Mouse (Mus musculus) hindbrain, embryonic 16.5 days (tissue): Measurements from ENCODE around the gene Cracr2a. TPM values are rescaled to one million over a fixed set of nuclear protein-coding genes. Genes with fewer than 3 reads are reported as not detected.
A peak's percentile ranks its signal among the peaks of the same experiment; 100 is the strongest.
"Not testable (repeated sequence)": the region's sequence is repeated elsewhere in the genome, so short reads cannot be mapped to it uniquely, and the experiment has no call there.

ENCODE experiments used
- ATAC-seq: fragments of 200-750 bp; cut with Nextera tagmentation; 2 replicates; pipeline ENCODE4 v1.8.0; 2017; ENCODE audit warnings: moderate TSS enrichment, moderate library complexity
- H3K27ac ChIP-seq: fragments of 300-500 bp; sonication (generic); 2 replicates; pipeline ENCODE4 v1.5.1; 2014; ENCODE audit warnings: low read depth, mild to moderate bottlenecking, control low read depth, low read length, moderate library complexity
- H3K27me3 ChIP-seq: fragments of 300-500 bp; sonication (generic); replicated peaks from 2 replicates; pipeline ENCODE4 v1.6.1; 2014; ENCODE audit warnings: low read length; ENCODE audit not compliant: control insufficient read depth, insufficient read depth
- H3K36me3 ChIP-seq: fragments of 300-500 bp; sonication (generic); 2 replicates; pipeline ENCODE4 v1.6.1; 2014; ENCODE audit warnings: mild to moderate bottlenecking, low read length, moderate library complexity, mixed read lengths; ENCODE audit not compliant: control insufficient read depth, insufficient read depth
- H3K4me1 ChIP-seq: fragments of 300-500 bp; sonication (generic); 2 replicates; pipeline ENCODE4 v1.6.1; 2014; ENCODE audit warnings: low read depth, low read length; ENCODE audit not compliant: control insufficient read depth, insufficient read depth
- H3K4me2 ChIP-seq: fragments of 300-500 bp; sonication (generic); 2 replicates; pipeline ENCODE4 v1.6.1; 2014; ENCODE audit warnings: mild to moderate bottlenecking, low read length, control low read depth, moderate library complexity
- H3K4me3 ChIP-seq: fragments of 300-500 bp; sonication (generic); 2 replicates; pipeline ENCODE4 v1.5.1; 2014; ENCODE audit warnings: mild to moderate bottlenecking, low read length, control low read depth, moderate library complexity
- H3K9ac ChIP-seq: fragments of 300-500 bp; sonication (generic); 2 replicates; pipeline ENCODE4 v1.6.1; 2014; ENCODE audit warnings: low read depth, mild to moderate bottlenecking, control low read depth, low read length, moderate library complexity
- H3K9me3 ChIP-seq: fragments of 300-500 bp; sonication (generic); 2 replicates; pipeline ENCODE4 v1.6.1; 2014; ENCODE audit warnings: mild to moderate bottlenecking, low read length, moderate library complexity; ENCODE audit not compliant: control insufficient read depth
- WGBS: fragments of 180-500 bp; shearing (Covaris S2); extraction: QIAGEN DNeasy Blood & Tissue Kit; methylation state at CpG from one replicate; pipeline ENCODE4 v1.1.7; 2014; 5-methylcytosine and 5-hydroxymethylcytosine counted together
- polyA plus RNA-seq: library from polyadenylated mRNA; unstranded; fragments of >200 nt; fragmentation: Nextera tagmentation; extraction: Ambion mirVana; gene quantifications from 2 replicates; pipeline ENCODE4 v1.2.1, GENCODE M21; 2015

Gene Cracr2a
- polyA plus RNA-seq = 0.57 and 1.2 TPM in 2 replicates

DNA sequence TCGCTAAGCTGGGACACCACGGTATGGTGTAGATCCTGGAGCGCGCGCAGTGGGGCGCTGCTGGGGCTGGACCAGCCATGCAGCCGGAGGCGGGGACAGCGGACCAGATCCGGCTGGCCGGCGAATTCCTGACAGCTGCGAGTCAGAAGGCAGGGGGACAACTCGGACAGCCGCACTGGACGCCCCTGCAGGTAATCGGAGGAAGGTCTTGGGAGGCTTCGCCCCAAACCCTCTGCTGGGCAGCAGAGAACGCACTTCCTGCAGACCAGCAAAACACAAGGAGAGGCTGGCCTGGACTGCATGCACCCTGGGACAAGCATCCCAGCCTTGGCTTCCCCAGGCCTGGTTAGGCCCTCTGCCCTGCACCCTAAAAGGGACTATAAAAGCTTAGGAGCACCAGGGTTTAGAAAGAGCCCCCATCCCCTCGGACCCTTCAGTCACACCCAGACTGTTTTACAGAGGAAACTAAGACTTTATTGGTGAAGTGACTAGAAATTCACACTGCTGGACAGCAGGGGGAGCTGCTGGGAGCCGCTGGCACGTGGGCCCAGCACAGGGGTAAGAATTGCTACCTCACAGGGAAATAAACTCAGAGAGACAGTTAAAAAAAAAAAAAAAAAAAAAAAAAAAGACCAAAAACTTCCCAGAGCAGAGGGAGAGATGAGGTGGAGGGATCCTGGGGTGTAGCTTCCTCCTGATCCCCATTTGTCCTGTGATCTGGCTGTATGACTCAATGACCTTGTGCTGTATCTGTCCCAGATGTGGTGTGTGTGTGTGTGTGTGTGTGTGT, at the start of gene Cracr2a:
Cracr2a (plus strand) TSS at position 108 of the 790 bp plus-strand sequence.
- ATAC-seq = peak; percentile 93
- peak within 1 kb of the TSS; percentile 87 for H3K4me2 ChIP-seq
- no peaks in the 10 kb centered on the region for H3K9me3 ChIP-seq
- H3K9ac ChIP-seq = peak within 1 kb of the TSS; percentile 56
- peak within 1 kb of the TSS; percentile 46 for H3K4me3 ChIP-seq
- no peaks in the 10 kb centered on the region for H3K36me3 ChIP-seq
- 0% methylated on average over 22 of the region's 22 CpGs for WGBS
- H3K27ac ChIP-seq = no peak within 1 kb of the TSS
- H3K27me3 ChIP-seq = 0 out of 2 replicates have a peak, but pooled peaks cover 4% of the 10 kb centered on the region
- peaks cover 7% of the 10 kb centered on the region for H3K4me1 ChIP-seq

DNA sequence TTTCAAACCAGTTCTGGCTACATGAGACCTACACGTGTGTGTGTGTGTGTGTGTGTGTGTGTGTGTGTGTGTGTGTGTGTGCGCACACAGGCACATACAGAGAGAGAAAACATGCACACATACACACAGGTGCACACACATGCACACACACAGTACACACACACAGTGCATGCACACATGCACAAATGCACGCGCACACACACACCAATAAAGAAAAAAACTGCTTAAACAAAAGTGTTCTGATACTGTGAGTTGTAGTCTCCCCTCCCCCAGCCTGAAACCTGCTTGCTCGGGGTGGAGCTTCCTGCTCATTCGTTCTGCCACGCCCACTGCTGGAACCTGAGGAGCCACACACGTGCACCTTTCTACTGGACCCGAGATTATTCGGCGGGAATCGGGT, 47.4 kb upstream of the Cracr2a start:
- not testable (repeated sequence) for H3K4me2 ChIP-seq, ATAC-seq, H3K9ac ChIP-seq, H3K27me3 ChIP-seq, H3K27ac ChIP-seq, H3K4me3 ChIP-seq, H3K4me1 ChIP-seq, H3K9me3 ChIP-seq, H3K36me3 ChIP-seq
- 95% methylated on average over 6 of the region's 12 CpGs for WGBS

DNA sequence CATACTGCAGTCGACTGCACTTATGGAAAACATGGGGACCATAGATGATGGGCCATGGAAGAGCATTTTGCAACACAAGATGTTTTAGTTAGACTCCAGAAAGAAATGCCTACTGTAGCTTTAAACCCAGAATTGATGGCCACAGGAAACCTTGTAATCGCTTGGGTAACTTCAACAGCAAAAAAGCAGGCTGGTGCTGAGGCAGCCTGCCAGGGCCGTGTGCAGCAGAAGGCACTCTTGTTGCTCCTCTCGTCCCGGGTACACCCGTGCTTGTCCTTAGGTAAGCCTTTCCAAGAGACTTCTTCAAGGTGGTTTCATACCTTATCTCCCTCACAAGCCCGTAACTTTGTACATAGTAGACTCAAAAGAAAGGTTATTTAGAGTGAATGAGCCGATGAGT, 40.0 kb upstream of the Cracr2a start:
- H3K27ac ChIP-seq = no peak overlapping the region
- H3K36me3 ChIP-seq = no peaks in the 10 kb centered on the region
- H3K4me2 ChIP-seq = no peak overlapping the region
- no peaks in the 10 kb centered on the region for H3K27me3 ChIP-seq
- no peak overlapping the region for H3K9ac ChIP-seq
- 70% methylated on average over 8 of the region's 8 CpGs for WGBS
- no peak overlapping the region for H3K4me3 ChIP-seq
- no peak for ATAC-seq
- H3K9me3 ChIP-seq = no peaks in the 10 kb centered on the region
- no peaks in the 10 kb centered on the region for H3K4me1 ChIP-seq

DNA sequence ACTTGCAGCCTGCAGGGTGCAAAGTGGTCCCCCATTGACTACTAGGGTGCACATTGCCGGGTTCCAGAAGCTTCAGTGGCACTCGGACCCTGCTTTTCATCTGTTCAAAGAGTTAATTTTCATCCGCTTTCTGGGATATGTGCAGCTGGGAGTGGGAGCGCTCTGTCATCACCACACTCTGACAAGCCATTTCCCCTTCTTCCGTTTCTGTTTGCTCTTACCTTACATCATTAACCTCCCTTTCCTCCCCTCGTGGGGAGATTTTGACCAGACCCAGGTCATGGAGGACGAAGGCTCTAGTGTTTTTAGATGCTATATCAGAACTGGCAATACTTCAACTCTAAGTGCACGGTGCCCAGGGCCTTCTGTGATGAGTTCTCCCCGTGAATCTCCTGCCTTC, 38.8 kb upstream of the Cracr2a start:
- Histone ChIP-seq H3K27me3 (no peaks in the 10 kb centered on the region), H3K27ac (no peak overlapping the region), H3K4me2 (no peak overlapping the region), H3K36me3 (no peaks in the 10 kb centered on the region), H3K4me3 (no peak overlapping the region), H3K4me1 (no peaks in the 10 kb centered on the region), H3K9ac (no peak overlapping the region), H3K9me3 (no peaks in the 10 kb centered on the region)
- WGBS = 81% methylated on average over 9 of the region's 9 CpGs
- ATAC-seq = no peak

DNA sequence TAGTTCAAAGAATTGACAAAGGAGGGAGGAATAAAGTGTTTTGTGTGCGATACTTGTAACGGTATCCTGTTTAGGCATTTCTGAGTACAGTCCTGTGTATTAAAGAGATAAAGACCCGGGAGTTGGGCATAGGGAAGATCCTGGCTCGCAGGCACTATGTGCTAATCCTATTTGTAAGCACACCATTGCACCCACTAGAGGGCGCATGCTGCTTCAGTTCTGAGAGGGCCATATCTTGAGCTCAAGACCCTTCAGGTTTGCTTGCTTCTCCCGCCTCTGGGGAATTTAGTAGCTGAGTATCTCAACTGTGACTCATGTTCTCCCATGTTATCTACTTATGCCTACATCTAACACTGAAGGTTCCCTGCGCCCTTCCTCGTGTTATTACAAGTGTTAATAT, 36.7 kb upstream of the Cracr2a start:
- H3K27ac ChIP-seq = no peak overlapping the region
- no peaks in the 10 kb centered on the region for H3K9me3 ChIP-seq
- no peaks in the 10 kb centered on the region for H3K27me3 ChIP-seq
- H3K4me3 ChIP-seq = no peak overlapping the region
- no peak overlapping the region for H3K4me2 ChIP-seq
- H3K36me3 ChIP-seq = no peaks in the 10 kb centered on the region
- peaks cover 2% of the 10 kb centered on the region; the same call in 1 of the 2 replicates for H3K4me1 ChIP-seq
- H3K9ac ChIP-seq = no peak overlapping the region
- ATAC-seq = 0 out of 2 replicates have a peak, but pooled peaks have one; percentile 54
- 34% methylated on average over 8 of the region's 8 CpGs for WGBS

DNA sequence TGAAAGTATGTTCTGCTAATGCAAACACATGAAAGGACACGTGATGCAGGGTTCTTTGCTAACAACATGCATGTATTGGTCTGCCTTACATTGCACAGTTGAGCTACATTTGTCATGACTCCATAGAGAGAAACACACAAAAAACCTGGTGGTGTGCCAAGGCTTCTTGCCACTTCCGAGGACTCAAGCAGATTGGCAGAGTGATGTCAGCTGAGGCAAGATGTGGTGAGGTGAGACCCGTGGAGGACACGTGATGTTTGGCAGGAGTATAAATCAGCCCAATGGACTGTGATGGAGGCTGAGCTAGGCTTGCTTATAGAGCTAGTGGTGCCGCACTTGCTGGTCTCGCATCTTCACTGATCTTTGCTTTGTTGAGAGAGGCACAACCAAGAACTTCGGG, 32.5 kb upstream of the Cracr2a start:
- 83% methylated on average over 7 of the region's 7 CpGs for WGBS
- H3K27ac ChIP-seq = no peak overlapping the region
- H3K4me2 ChIP-seq = no peak overlapping the region
- H3K4me3 ChIP-seq = no peak overlapping the region
- H3K4me1 ChIP-seq = peaks cover 3% of the 10 kb centered on the region; the same call in 1 of the 2 replicates
- H3K9ac ChIP-seq = no peak overlapping the region
- no peak for ATAC-seq
- H3K36me3 ChIP-seq = no peaks in the 10 kb centered on the region
- H3K9me3 ChIP-seq = no peaks in the 10 kb centered on the region
- no peaks in the 10 kb centered on the region for H3K27me3 ChIP-seq

DNA sequence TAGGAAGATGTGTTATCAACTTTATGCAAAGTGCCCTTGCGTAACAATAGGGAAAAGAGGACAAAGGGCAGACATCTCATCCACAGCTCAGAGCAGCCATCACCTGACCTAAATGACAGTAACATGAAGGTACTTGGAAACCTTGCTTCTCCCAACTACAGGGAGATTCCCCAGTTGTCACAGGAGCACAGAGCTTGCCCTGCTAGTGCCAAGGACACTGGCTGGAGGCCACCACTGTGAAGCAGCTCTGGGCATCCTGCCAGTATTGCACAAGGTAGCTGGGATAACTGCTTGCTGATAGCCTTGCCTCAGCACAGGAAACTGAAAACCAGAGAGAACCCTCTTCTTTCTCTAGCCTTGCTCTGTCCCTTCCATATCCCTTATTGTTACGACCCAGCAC, 31.7 kb upstream of the Cracr2a start:
- Histone ChIP-seq H3K27ac (no peak overlapping the region), H3K36me3 (no peaks in the 10 kb centered on the region), H3K9ac (no peak overlapping the region), H3K9me3 (no peaks in the 10 kb centered on the region), H3K27me3 (no peaks in the 10 kb centered on the region), H3K4me3 (no peak overlapping the region), H3K4me1 (peaks cover 3% of the 10 kb centered on the region; the same call in 1 of the 2 replicates), H3K4me2 (no peak overlapping the region)
- WGBS = 64% methylated on average over 2 of the region's 2 CpGs
- ATAC-seq = peak; percentile 76

DNA sequence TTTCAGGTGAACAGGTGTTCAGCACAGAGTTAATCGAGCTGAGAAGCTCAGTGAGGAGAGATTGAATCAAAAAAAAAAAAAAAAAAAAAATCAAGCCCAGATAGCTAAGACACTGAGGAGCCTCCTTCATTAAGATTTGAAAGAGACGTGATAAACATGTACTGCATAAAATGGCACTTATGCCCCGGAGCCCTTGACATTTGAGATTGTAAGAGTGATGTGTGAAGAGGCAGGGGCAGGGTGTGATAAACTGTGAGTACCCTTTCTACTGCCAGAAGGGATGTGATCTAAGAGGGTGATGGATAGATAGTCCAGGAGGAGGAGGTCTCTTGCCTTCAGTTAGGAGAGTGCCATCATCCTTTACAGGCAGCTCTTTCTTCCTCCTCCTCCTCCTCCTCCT, 30.9 kb upstream of the Cracr2a start:
- 63% methylated on average over 3 of the region's 3 CpGs for WGBS
- no peak overlapping the region for H3K4me3 ChIP-seq
- no peak overlapping the region for H3K27ac ChIP-seq
- H3K36me3 ChIP-seq = no peaks in the 10 kb centered on the region
- no peak overlapping the region for H3K4me2 ChIP-seq
- H3K27me3 ChIP-seq = no peaks in the 10 kb centered on the region
- ATAC-seq = no peak
- H3K9me3 ChIP-seq = no peaks in the 10 kb centered on the region
- H3K9ac ChIP-seq = no peak overlapping the region
- peaks cover 3% of the 10 kb centered on the region; the same call in 1 of the 2 replicates for H3K4me1 ChIP-seq

DNA sequence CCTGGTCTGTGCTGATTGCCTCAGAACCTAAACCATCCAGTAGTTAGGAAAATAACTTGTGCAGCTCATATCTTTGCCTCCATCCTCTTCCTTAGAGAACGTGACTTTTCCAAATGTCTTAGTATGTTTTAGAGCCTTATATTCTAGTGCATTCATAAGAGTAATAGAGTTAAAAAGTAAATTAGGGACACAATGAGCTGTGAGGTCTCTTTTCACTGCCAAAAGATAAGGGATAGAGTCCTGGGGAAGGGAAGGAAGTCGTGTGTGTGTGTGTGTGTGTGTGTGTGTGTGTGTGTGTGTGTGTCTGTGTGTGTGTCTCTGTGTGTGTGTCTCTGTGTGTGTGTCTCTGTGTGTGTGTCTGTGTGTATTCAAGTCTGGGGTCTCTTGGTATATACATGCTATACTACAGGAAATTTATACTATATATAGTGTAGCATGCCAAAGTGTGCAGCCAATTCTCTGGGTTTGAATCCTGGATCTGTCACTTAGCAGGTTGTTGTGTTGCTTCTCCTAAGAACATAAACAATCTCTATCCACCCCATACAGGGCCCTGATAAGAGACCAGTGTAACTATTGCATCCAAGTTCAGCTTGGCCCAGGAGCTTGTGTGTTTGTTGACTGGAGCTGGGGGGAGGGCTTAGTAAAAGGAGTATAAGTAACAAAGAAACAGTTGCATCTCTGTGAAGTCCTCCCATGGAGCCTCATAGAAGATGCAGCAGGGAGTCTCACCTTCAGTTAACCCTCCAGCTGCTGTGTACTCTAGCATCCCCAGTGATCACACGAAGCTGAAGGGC, 29.5 kb upstream of the Cracr2a start:
- Histone ChIP-seq H3K27ac (no peak overlapping the region), H3K9me3 (no peaks in the 10 kb centered on the region), H3K4me3 (no peak overlapping the region), H3K4me1 (peaks cover 3% of the 10 kb centered on the region; the same call in 1 of the 2 replicates), H3K36me3 (no peaks in the 10 kb centered on the region), H3K27me3 (no peaks in the 10 kb centered on the region), H3K9ac (no peak overlapping the region), H3K4me2 (no peak overlapping the region)
- no peak for ATAC-seq
- 47% methylated on average over 3 of the region's 3 CpGs for WGBS
